Mouse (Mus musculus): ENCODE measurements around the gene Dph3. TPM values are rescaled to one million over a fixed set of nuclear protein-coding genes. Genes with fewer than 3 reads are reported as not detected.
A peak's percentile ranks its signal among the peaks of the same experiment; 100 is the strongest.
"Not testable (repeated sequence)": the region's sequence is repeated elsewhere in the genome, so short reads cannot be mapped to it uniquely, and the experiment has no call there.

The Dph3 gene
- 100 to 1,000 TPM; 119 to 128 TPM for total RNA-seq (2021)
- long read RNA-seq, experiment 1, transcript Dph3-202 (3 exons, 2,953 nt), result major isoform, 69 of 87 reads
- long read RNA-seq, experiment 1, partial matches to known transcripts, result 0 of 87 reads
- long read RNA-seq, experiment 1, other reads (novel, unspliced or antisense), result 13 of 87 reads
- long read RNA-seq, experiment 2, transcript Dph3-202 (3 exons, 2,953 nt), result major isoform, 50 of 59 reads
- long read RNA-seq, experiment 2, partial matches to known transcripts, result 0 of 59 reads
- long read RNA-seq, experiment 2, other reads (novel, unspliced or antisense), result 4 of 59 reads

DNA sequence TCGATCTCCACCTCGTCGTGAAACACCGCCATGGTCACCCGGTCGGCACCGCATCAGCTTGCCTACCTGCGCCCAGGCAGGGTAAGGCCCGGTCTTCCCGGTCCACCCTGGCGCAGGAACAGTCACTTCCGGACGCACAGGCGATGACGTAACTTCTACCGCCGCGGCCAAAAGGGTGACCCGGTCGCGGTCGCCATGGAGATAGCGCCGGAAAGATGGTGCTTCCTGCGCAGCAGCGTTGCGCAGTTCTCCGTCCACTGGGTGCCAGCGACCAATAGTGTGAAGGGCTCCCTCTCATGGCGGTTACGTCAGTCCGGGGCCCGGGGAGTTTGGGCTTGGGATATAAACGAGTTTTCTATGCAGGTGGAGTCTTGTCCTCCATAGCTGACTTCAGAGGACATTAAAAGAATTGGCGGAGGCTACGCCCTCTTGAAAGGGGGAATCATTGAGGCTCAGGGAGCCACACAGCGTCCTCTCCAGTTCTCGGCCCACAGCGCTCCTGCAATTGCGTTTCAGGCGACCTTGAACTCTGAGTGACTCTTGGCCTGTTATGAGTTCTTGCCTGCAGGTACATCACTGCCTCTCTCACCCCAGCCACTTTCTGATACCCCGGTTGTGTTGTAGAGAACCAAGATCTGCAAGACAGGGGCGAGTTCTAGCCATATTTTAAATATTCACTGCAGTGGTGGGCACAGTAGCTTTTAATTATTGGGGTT is at the start of gene Dph3:
TSS of gene Dph3 (minus strand) at position 244 of the 716 bp plus-strand sequence.
- peak; percentile 99 for DNase-seq (ENCODE audit: low spot score)

DNA sequence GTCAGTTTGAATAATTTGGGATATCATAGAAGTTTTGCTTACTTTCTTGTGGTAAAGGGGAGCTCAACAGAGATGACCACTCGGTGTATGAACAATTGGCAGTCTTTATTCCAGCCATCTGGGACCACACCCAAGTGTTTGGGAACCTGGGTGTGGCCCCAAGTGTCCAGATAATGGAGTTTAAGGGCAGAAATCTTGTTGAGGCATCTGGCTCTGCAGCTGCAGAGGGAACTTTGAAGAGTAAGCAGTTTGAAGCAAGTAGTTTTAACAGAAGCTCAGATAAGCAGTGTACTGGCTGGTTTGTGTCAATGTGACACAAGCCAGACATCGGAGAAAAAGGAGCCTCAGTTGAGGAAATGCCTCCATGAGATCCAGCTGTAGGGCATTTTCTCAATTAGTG is 48.8 kb upstream of the Dph3 start:
- no peak for DNase-seq (ENCODE audit: low spot score)

DNA sequence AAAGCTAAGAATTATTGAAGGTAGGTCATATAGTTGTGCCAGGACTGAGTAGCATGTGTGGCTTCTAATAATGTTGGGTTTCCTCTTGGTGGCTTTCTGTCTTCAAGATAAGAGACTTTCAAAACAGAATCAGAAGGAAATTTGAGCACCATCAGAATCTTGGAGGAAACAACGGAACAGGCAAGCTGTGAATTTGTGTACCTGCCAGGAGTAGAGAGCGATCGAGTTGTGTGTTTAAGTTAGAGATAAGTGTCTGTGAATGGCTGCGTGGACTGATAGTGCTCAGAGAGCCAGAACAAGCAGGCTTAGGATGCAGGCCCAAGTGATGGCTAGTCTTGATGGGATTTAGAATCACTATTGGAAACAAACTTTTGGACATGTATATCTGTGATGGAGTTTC is 46.3 kb upstream of the Dph3 start:
- no peak for DNase-seq (ENCODE audit: low spot score)

DNA sequence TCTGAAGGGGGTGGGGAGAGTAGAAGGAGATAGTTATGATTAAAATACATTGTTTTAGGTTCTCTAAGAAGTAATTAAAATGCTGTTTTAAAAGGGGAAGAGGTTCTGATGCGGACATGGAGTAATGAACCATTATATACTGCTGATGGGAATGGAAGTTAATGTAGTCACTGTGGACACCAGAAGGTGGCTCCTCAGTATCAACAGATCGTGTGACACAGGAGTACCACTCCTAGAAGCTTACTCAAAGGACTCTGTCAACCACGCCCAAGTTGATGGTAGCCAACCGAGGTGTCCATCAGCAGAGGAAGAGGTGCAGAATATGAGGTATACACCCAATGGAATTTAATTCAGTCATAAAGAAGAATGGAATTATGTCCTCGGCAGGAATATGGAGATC is 42.9 kb upstream of the Dph3 start:
- no peak for DNase-seq (ENCODE audit: low spot score)

DNA sequence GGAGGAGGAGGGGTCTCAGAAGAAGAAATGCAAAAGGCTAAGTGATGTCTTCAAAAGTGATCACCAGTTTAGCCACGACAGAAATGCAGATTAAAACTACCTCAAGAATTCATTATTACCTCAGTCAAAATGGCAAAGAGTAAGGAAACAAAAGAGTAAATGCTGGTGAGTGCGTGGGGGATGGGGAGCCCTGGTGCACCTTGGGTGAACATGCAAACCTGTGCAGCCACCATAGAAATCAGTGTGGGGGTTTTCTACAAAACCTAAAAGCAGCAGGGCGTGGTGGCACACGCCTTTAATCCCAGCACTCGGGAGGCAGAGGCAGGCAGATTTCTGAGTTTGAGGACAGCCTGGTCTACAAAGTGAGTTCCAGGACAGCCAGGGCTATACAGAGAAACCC is 39.7 kb upstream of the Dph3 start:
- DNase-seq (ENCODE audit: low spot score), result not testable (repeated sequence)

DNA sequence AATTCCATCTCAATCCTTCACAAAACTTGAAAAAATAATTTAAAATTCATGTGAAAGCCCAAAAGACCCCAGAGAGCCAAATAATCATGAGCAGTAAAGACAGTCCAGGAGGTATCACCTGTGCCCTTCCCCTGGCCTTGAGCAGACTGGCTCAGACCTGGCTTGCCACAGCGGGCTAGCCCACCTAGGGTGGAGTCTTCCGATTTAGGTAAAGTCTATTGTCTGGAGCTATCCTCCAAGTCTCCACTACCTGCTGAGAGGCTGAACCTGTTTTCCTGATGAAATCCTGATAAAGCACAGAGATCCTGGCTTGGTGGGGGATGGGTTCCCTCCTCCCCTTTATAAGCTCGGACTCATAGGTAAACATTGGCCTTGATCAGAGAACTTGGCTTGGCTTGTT is 38.7 kb upstream of the Dph3 start:
- DNase-seq (ENCODE audit: low spot score), result no peak

DNA sequence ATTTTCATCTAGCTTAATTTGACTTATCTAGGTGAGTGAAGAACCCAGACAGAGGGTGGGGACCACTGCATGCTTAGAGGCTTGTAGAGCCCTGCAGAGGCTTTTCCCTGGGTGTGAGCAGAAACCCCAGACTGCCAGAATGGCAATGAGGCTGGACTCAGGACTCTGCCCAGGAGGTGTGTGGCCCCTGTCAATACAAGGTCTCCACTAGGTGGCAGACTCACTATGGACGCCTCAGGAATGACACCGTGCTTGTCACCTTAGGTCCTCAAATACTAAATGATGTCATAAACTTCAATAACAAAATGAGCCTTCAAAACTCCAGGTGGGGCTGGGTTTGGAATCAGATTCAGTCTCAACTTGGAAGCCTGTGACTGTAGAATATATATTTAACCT is 36.4 kb upstream of the Dph3 start:
- peak; percentile 26 for DNase-seq (ENCODE audit: low spot score)

DNA sequence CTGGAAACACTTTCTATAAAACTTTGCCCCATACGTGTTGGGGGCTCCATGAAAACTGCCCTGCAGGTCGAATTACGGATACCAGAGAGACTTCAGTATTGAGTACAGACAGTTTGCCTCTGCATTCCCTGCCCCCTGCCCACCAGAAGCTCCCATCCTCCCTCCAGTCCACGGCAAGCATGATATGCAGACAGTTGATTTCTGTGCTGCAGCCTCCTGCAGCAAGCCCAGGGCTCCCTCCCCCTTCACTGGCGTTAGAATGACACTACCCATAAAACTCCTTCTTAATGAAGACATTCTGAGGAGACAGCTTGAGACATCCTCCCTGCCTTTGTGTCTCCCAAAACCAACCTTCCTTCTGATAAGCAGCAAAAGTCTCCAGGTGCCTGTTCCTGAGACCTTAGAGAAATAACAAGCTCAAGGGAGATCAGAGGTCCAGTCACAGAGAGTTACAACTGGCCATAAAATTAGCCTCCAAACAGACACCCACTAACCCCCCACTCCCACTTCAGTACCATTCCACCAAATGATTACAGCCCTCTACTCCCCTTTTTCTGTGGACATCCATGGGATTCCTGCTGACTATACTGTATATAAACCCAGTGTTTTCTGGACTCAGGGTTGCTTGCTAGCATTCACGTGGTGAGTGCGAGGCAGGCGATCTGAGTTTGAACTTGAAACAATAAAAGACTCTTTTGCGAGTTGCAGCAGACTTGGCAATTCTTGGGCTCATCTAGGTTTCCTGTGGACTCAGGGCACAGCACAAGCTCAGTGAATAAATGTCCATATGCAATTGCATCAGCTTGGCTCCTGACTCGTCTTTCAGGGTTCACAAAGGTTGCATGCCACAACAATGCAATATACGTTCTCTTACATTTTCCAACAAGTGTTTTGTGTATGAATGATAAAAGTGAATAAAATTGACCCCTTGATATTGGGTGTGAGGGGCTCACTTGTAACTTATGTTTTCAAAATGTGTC is 35.7 kb upstream of the Dph3 start:
- DNase-seq (ENCODE audit: low spot score), result no peak

DNA sequence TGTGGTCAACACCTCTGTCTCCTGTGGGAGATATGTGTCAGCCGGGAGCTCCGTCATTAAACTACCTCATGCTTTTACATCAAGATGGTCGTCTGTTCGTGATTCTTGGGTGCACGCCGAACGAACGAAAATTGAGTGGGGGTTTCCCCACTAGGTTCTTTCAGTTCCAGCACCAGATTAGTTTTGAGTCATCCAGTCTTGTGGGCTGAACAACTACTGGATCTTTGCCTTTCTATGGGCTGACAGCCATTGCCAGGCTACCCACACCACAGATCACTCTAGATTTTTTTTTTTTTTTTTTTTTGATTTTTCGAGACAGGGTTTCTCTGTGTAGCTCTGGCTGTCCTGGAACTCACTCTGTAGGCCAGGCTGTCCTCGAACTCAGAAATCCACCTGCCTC is 26.6 kb upstream of the Dph3 start:
- not testable (repeated sequence) for DNase-seq (ENCODE audit: low spot score)

DNA sequence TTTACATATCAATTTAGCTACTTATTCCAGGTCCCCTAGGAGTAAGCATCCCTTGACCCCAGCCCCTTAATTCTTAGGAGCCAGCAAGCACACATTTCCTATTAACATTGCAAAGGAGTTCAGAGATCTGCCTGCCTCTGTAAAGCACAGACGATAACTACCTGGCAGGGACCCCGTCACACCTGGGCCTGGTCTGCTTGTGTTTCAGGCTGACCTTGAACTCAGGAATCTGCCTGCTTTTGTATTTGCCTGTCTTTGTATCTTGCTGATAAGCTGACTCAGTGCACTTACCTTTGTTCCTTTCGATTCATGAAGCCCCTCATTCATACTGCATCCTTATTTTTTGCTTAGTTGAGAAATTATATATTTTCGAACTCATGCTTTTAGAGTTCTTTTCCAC is 21.4 kb upstream of the Dph3 start:
- DNase-seq (ENCODE audit: low spot score), result no peak

DNA sequence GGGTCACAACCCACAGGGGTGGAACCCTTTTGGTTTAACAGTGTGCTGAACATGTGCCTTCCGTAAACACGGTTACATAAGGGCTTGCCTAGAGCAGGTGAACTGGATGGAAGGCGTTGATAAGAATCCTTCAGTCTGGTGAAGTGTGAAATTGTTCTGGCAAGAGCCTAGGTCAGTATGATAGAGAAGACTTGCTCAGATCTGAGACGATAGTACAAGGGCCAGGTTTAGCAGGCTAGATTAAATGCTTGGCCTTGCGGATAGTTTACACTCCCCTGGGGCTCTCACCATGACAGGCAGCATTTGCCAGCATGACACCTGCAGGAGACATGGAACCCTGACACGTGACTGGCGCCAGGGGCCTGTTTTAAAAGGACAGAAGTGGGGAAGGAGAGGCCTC is 20.1 kb upstream of the Dph3 start:
- DNase-seq (ENCODE audit: low spot score), result no peak

DNA sequence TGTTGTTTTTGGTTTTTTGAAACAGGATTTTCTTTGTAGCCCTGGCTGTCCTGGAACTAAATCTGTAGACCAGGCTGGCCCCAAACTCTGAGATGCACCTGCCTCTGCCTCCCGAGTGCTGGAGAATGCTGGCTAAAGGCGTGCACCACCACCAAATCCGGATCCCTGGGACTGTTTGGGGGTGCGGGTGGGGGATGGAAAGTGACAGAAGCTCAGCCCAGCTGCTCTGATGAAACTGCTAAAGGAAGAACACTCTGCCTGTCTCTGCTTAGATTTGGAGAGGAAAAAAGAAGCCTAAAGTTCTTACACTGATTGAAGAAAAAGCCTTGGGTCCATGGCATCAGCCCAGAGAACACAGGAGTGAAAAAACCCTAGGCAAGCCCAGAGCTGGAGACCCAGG is 18.0 kb upstream of the Dph3 start:
- no peak for DNase-seq (ENCODE audit: low spot score)

DNA sequence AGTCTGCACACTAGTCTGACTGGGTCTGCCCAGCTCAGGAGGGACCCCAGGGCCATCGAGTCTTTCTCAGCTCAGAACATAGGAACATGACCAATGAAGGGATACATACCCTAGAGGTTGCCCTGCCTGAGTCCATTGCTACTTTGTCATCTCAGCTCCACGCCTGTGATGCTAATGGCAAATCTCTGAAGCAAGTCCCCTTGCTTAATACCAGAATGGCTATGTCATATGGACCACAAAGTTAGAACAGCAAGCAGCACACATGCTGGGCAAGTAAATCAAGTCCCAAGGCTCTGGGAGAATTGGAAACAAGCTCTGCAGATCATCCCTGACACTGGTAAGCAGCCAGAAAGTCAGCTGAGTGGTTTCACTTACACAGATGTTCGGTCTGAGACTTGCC is 13.4 kb upstream of the Dph3 start:
- DNase-seq (ENCODE audit: low spot score), result no peak

DNA sequence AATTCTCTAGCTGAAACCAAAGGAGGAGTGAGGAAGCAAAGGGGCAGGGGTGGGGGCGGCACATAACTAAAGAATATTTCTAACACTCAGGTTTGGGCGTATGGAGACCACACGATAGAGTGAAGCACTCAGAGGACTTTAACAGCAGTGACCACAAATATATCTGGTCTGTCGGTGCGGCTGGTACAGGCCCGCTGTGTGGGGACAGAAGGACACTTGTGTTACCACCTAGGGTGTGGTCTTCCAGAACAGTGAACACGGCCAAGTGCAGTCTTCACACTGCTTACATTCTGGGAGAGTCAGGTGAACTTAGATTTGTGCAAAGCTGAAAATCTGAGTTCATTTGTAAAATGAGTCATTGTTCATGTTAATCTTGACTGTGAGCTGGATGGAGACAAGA is 12.2 kb upstream of the Dph3 start:
- no peak for DNase-seq (ENCODE audit: low spot score)

DNA sequence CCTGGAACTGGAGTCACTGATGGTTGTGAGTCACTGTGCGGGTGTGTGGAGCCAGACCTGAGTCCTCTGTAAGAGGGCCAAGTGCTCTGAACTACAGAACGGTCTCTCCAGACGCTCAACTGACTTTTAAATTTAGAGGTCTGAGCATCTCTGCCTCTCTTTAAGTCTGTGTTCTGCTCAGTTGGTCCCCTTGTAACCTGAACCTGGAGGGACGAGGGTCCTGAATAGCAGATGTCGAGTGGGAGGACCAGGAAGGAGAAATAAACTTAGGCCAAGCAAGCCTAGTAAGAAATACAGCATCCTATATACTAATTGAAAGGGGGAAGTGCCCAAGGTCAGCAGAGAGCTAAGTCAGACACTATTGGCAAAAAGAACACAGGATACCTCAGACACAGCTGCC is 11.2 kb upstream of the Dph3 start:
- DNase-seq (ENCODE audit: low spot score), result no peak

DNA sequence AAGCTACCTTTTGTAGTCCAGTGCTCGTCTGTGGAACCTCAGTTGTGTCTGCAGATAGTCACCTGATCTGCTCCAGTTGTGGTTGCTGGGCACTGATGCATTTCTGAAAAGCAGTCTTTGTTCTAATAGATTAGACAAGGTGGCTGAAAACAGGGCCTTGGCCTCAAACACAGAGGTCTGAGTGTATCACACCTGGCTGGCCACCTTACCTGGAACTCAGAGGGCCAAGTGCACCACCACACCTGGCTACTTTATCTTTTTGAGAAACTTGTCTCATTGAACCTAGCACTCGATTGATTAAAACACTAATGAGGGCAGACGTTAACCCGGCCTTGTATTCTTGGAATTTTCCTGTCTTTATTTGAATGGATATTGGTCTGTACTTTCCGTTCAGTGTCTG is 10.1 kb upstream of the Dph3 start:
- DNase-seq (ENCODE audit: low spot score), result no peak

DNA sequence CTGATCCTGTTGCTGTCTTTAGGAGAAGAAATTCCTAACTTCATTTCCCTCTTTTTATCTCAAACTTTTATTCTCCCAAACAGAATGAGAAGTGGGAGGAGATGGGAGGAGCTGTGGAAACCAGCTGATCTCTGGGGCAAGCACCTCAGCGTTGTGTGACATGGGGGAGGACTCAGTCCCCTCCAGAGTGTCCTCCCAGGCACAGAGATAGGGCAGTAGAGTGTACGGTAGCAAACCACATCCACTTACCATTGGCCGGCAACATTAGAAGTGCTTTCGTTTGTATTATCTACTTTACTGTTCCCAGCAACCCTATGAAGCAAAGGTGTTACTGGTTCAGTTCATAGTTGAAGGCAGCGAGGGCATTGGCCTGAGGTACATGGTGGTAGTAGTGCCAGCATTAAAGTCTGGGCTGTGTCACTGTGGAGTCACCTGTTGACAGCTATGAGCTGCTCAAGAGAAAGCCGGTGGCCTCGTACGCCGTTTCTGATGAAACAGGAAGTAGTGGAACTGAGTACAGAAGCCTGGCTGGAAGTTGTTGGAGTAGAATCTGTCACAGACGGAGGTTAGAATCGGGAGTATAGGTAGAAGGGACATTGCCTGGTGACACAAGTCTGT is 8.1 kb upstream of the Dph3 start:
- no peak for DNase-seq (ENCODE audit: low spot score)

DNA sequence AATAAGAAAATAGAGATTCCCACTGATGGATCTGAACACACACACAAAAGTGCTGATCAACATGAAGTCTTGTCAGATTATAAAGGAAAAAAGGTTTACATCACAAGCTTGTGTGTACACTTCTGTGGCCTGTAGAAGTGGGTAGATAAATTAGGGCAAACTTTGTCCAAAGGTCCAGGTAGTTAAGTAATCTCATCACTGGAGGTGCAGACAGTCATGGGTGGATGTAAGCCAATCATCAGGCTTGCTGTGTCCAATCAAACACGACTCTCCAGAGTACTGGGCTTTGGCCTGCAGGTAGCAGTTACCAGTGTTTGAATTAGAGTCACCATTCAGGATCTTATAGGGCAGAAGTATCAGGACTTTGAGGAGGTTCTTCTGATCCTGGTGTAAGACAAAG is 7.5 kb upstream of the Dph3 start:
- DNase-seq (ENCODE audit: low spot score), result no peak

DNA sequence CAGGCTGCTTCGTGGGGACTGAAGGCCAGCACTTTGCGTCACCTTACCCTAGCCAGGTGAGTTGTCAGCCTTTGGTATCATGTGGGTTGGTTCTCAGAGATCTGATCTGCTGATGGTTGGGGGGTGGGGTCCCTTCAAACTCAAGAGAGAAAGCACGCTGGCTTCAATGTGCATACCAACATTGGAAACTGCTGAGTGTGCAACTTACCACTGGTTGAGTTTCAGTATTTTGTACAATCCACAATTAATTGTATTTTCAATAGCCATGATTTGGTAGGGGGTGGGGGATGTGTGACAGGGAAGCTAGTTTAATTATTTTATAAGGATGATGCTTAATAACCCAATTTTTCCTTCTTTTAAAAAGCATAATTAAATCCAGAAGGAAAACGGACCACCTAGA is 6.2 kb upstream of the Dph3 start:
- DNase-seq (ENCODE audit: low spot score), result no peak

DNA sequence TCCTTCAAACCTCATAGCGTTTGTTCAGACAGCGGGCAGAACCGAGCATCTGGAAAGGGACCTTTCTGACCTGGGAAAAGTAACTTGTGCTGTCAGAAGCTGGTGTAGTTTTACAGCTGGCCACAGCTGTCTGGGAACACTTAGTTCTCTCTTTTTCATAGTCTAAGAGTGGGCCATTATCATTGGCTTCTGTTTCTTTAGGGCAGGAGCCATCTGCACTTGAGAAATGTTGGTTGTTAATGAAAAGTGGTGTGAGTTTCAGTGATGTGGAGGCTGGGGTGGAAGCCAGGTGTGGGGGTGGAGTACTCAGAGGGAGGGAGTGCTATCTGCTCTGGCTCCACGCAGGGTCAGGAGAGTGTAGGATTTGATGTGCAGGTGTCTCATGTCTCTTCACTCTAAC is 5.6 kb upstream of the Dph3 start:
- no peak for DNase-seq (ENCODE audit: low spot score)

DNA sequence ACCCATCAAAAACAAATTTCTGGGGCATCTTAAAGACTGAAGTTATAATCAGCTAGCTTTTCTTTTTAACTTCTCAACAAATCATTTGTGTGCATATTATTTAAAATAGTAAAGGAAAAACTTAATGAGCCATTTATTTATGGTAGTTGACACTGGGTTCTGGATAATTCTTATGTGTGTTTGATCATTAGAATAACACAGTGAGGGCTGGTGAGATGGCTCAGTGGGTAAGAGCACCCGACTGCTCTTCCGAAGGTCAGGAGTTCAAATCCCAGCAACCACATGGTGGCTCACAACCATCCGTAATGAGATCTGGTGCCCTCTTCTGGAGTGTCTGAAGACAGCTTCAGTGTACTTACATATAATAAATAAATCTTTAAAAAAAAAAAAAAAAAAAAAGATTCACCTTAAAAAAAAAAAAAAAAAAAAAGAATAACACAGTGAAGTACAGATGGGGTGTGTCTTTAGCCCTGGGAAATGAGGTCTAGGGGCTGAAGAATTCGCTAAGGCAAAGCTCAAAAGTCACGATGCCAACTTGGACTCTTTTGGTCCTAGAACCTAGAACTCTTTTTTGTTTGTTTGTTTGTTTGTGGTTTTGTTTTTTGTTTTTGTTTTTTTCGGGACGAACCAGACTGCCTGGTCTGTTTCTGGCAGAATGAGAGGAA is 2.2 kb upstream of the Dph3 start:
- not testable (repeated sequence) for DNase-seq (ENCODE audit: low spot score)
